Mouse (Mus musculus): ENCODE measurements around the gene Dohh. TPM values are rescaled to one million over a fixed set of nuclear protein-coding genes. Genes with fewer than 3 reads are reported as not detected.

The Dohh gene
- polyA plus RNA-seq, 1 experiment from 2014 or later = 101 TPM

- no peak for DNase-seq (ENCODE audit: low spot score)
- peaks cover 69% of the 10 kb centered on the region for H3K4me1 ChIP-seq
- peak overlapping the region; percentile 95 for H3K27ac ChIP-seq
- H3K4me3 ChIP-seq = peak overlapping the region; percentile 97
- no peaks in the 10 kb centered on the region for H3K9me3 ChIP-seq (replicated peaks)
- H3K27me3 ChIP-seq (ENCODE audit: low read depth, poor library complexity, severe bottlenecking) = peaks cover 31% of the 10 kb centered on the region
- WGBS = under 1% methylated on average over 29 of the region's 29 CpGs
- H3K36me3 ChIP-seq = peaks cover 32% of the 10 kb centered on the region
Observed at GRCm38 (mm10) chr10:81349961-81350350, 34.3 kb upstream of the Dohh start.

DNA sequence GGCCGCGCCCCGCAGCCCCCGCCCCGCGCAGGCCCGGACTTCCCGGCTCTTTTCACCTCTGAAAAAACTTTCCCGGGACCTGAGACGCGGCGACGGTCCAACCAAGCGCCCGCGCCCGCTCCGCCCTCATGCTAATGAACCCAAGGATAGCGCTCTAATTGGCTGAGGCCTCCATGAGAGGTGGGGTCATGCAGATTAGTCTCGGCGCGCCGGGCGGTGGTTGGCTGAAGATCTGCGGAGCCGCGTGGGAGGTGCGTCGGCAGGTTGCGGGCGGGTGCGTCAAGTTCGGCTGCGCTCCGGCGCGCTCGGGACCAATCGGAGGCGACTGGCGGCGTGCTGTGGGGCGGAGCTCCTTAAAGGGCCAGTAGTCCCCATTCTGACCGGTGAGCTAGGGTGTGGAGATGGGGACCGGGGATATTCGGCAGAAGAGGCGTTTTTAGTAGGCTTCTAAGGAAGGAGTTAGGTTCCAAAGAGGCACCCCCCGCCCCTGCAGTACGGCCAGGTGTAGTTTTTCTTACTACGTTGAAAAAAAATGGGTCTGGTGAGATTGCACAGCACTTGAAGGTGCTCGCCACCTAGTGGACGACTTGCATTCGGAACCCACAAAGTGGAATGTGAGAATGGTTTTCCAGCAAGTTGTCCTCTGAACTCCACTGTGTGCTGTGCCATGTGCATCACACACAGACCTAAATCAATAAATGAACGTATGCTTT lies 33.7 kb upstream of the Dohh start, which contains the start of gene Hmg20b:
TSS of gene Hmg20b (minus strand) at position 130 of the 713 bp plus-strand sequence.
- DNase-seq (ENCODE audit: low spot score) = peak; percentile 99
- Histone ChIP-seq H3K27ac (peak within 1 kb of the TSS; percentile 95), H3K4me1 (peaks cover 75% of the 10 kb centered on the region), H3K27me3 (ENCODE audit: low read depth, poor library complexity, severe bottlenecking) (peaks cover 25% of the 10 kb centered on the region), H3K4me3 (peak within 1 kb of the TSS; percentile 97), H3K36me3 (peaks cover 27% of the 10 kb centered on the region), H3K9me3 (replicated peaks) (no peaks in the 10 kb centered on the region)
- WGBS = under 1% methylated on average over 54 of the region's 54 CpGs

DNA sequence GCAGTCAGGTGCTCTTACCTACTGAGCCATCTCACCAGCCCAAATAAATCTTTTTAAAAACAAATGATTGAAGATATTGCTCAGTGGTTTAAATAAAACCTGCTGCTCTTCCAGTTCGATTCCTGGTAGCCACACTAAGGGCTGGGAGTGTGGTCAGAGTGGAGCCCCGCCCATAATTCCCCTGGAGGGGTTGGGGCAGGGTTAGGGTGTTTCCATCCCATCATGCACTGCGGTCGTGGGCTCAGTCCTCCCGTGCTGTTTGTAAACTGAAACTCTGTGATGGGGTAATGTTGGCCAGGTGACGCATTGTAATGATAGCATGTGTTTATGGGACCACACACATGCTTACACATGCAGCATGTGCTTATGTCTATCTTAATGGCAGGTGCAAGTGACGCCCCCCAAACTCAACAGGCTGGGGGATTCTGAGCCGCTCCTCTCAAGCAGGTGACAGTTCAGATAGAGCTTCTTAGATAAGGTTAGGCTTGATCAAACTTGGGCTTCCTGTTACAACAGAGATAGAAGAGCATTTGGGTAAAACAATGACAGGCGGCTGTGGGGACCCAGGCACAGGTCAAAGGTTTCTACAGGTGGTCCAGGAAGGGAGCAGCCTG lies 32.4 kb upstream of the Dohh start:
- Histone ChIP-seq H3K27ac (no peak overlapping the region), H3K4me3 (no peak overlapping the region)
- WGBS = 24% methylated on average over 9 of the region's 9 CpGs

DNA sequence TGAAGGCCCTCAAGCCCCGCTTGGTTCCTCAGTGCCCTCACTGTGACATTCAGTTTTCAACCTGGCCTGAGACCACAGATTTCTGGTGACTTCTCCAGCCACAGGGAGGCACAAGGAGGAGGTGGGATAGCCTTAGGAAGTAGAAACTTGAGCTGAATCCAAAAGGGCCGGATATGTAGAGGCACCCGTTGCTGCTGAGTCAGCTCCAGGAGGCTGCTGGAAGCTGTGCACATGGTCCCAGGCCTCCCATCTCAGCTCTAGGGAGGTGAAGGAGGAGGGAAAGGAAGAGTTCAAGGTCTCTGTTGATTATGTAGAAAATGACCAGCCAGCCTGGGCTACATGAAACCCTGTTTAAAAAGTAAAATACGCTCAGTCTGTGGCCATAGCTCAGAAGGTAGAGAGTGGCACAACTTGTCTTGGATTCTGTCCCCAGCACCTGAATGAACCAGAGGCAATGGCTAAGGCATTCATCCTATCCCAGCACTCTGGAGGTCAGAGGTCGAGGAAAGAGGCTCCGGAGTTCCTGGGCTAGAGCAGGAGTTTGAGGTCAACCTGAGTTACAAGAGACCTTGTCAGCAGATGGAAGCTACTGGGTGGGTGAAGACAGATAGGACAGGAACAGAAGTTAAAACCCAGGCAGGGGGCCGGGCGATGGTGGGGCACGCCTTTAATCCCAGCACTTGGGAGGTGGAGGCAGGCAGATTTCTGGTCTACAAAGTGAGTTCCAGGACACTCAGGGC lies 29.3 kb upstream of the Dohh start:
- Histone ChIP-seq H3K27ac (no peak overlapping the region), H3K27me3 (ENCODE audit: low read depth, poor library complexity, severe bottlenecking) (peaks cover 30% of the 10 kb centered on the region), H3K36me3 (no peaks in the 10 kb centered on the region), H3K9me3 (replicated peaks) (no peaks in the 10 kb centered on the region), H3K4me3 (no peak overlapping the region), H3K4me1 (peaks cover 70% of the 10 kb centered on the region)
- WGBS = 71% methylated on average over 9 of the region's 9 CpGs
- no peak for DNase-seq (ENCODE audit: low spot score)

More for the DNA sequence above, 32.4 kb upstream of the Dohh start:
- peaks cover 69% of the 10 kb centered on the region for H3K4me1 ChIP-seq
- DNase-seq (ENCODE audit: low spot score) = no peak
- peaks cover 20% of the 10 kb centered on the region for H3K36me3 ChIP-seq
- H3K27me3 ChIP-seq (ENCODE audit: low read depth, poor library complexity, severe bottlenecking) = peaks cover 27% of the 10 kb centered on the region
- no peaks in the 10 kb centered on the region for H3K9me3 ChIP-seq (replicated peaks)

DNA sequence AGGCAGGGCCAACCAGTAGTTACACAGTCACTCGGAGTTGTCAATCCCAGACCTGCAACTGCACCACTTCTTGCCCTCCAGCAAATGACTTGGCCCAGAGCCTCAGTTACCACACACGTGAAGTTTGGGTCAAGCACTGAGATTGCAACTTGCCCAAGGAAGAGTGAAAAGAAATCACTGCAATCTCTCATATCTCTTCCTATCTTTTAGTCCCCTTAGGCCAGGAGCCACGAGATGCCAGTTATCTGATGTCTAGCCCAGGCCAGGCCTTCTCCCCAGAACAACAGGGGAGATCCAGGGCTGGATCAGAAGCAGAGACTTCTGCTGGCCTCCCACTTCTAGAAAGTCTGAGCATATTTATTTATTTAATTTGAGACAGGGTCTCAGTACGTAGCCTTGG lies 28.7 kb upstream of the Dohh start:
- Histone ChIP-seq H3K4me1 (peaks cover 68% of the 10 kb centered on the region), H3K9me3 (replicated peaks) (no peaks in the 10 kb centered on the region), H3K27ac (no peak overlapping the region), H3K4me3 (no peak overlapping the region), H3K36me3 (no peaks in the 10 kb centered on the region), H3K27me3 (ENCODE audit: low read depth, poor library complexity, severe bottlenecking) (peaks cover 30% of the 10 kb centered on the region)
- WGBS = 80% methylated on average over 4 of the region's 4 CpGs
- no peak for DNase-seq (ENCODE audit: low spot score)

- 59% methylated on average over 12 of the region's 12 CpGs for WGBS
- Histone ChIP-seq H3K27ac (peak overlapping the region; percentile 61), H3K4me3 (peak overlapping the region; percentile 82)
Observed at GRCm38 (mm10) chr10:81356352-81356990, 27.8 kb upstream of the Dohh start.

GRCm38 (mm10) chr10:81356991-81357844 lies 27.0 kb upstream of the Dohh start, which contains the start of gene Mfsd12:
Gene Mfsd12 (plus strand): TSS chr10:81357491.
- peak within 1 kb of the TSS; percentile 82 for H3K4me3 ChIP-seq
- peak within 1 kb of the TSS; percentile 84 for H3K27ac ChIP-seq
- peak; percentile 90 for DNase-seq (ENCODE audit: low spot score)
- no peaks in the 10 kb centered on the region for H3K9me3 ChIP-seq (replicated peaks)
- peaks cover 70% of the 10 kb centered on the region for H3K4me1 ChIP-seq
- H3K36me3 ChIP-seq = peaks cover 13% of the 10 kb centered on the region
- peaks cover 33% of the 10 kb centered on the region for H3K27me3 ChIP-seq (ENCODE audit: low read depth, poor library complexity, severe bottlenecking)
- WGBS = 2% methylated on average over 79 of the region's 79 CpGs

More at GRCm38 (mm10) chr10:81356352-81356990, 27.8 kb upstream of the Dohh start:
- H3K4me1 ChIP-seq = peaks cover 71% of the 10 kb centered on the region
- no peak for DNase-seq (ENCODE audit: low spot score)
- H3K36me3 ChIP-seq = 0 out of 2 replicates have a peak, but pooled peaks cover 6% of the 10 kb centered on the region
- no peaks in the 10 kb centered on the region for H3K9me3 ChIP-seq (replicated peaks)
- H3K27me3 ChIP-seq (ENCODE audit: low read depth, poor library complexity, severe bottlenecking) = peaks cover 30% of the 10 kb centered on the region

GRCm38 (mm10) chr10:81358209-81358608 lies 26.0 kb upstream of the Dohh start:
- DNase-seq (ENCODE audit: low spot score) = no peak

GRCm38 (mm10) chr10:81358841-81359240 lies 25.4 kb upstream of the Dohh start:
- Histone ChIP-seq H3K4me3 (no peak overlapping the region; the same call in 1 of the 2 replicates), H3K27me3 (ENCODE audit: low read depth, poor library complexity, severe bottlenecking) (peaks cover 50% of the 10 kb centered on the region), H3K4me1 (peaks cover 81% of the 10 kb centered on the region), H3K9me3 (replicated peaks) (no peaks in the 10 kb centered on the region), H3K36me3 (peaks cover 23% of the 10 kb centered on the region), H3K27ac (no peak overlapping the region)
- no peak for DNase-seq (ENCODE audit: low spot score)
- WGBS = 85% methylated on average over 1 of the region's 1 CpGs

More at GRCm38 (mm10) chr10:81358209-81358608, 26.0 kb upstream of the Dohh start:
- WGBS = 43% methylated on average over 4 of the region's 4 CpGs
- peaks cover 43% of the 10 kb centered on the region for H3K27me3 ChIP-seq (ENCODE audit: low read depth, poor library complexity, severe bottlenecking)
- no peaks in the 10 kb centered on the region for H3K9me3 ChIP-seq (replicated peaks)
- peaks cover 75% of the 10 kb centered on the region for H3K4me1 ChIP-seq
- no peak overlapping the region for H3K27ac ChIP-seq
- H3K36me3 ChIP-seq = peaks cover 23% of the 10 kb centered on the region
- H3K4me3 ChIP-seq = peak overlapping the region; percentile 82

GRCm38 (mm10) chr10:81360721-81361120 lies 23.5 kb upstream of the Dohh start:
- 67% methylated on average over 8 of the region's 8 CpGs for WGBS
- Histone ChIP-seq H3K4me1 (peaks cover 86% of the 10 kb centered on the region), H3K27me3 (ENCODE audit: low read depth, poor library complexity, severe bottlenecking) (peaks cover 68% of the 10 kb centered on the region), H3K36me3 (peaks cover 23% of the 10 kb centered on the region), H3K4me3 (no peak overlapping the region), H3K27ac (peak overlapping the region; percentile 7; the same call in 1 of the 2 replicates), H3K9me3 (replicated peaks) (no peaks in the 10 kb centered on the region)
- no peak for DNase-seq (ENCODE audit: low spot score)

- WGBS = 74% methylated on average over 12 of the region's 12 CpGs
- no peak for DNase-seq (ENCODE audit: low spot score)
- Histone ChIP-seq H3K9me3 (replicated peaks) (no peaks in the 10 kb centered on the region), H3K27me3 (ENCODE audit: low read depth, poor library complexity, severe bottlenecking) (peaks cover 57% of the 10 kb centered on the region), H3K27ac (no peak overlapping the region), H3K4me3 (0 out of 2 replicates have a peak overlapping the region, but pooled peaks have one; percentile 2), H3K4me1 (peaks cover 87% of the 10 kb centered on the region), H3K36me3 (peaks cover 41% of the 10 kb centered on the region)
Observed at GRCm38 (mm10) chr10:81362336-81362949, 21.8 kb upstream of the Dohh start.
